Mouse (Mus musculus) forebrain, embryonic 12.5 days (tissue): ENCODE measurements at regions not wholly inside any gene's neighbourhood (a gene's known extent, or its start where the extent isn't known, plus 50 kb on each side); places are given as distances from the start of the nearest gene placed in this dataset.
A peak's percentile ranks its signal among the peaks of the same experiment; 100 is the strongest.

Source experiments
- ATAC-seq: fragments of 200-750 bp; cut with Nextera tagmentation; 2 replicates; pipeline ENCODE4 v1.8.0; 2017; ENCODE audit warnings: moderate TSS enrichment; ENCODE audit not compliant: low FRiP score
- H3K27ac ChIP-seq: fragments of 300-500 bp; sonication (generic); 2 replicates; pipeline ENCODE4 v1.5.1; 2016; ENCODE audit warnings: mild to moderate bottlenecking
- H3K27me3 ChIP-seq: fragments of 300-500 bp; sonication (generic); 2 replicates; pipeline ENCODE4 v1.6.1; 2016; ENCODE audit warnings: mild to moderate bottlenecking
- H3K36me3 ChIP-seq: fragments of 300-500 bp; sonication (generic); replicated peaks from 2 replicates; pipeline ENCODE4 v1.6.1; 2016; ENCODE audit warnings: mild to moderate bottlenecking
- H3K4me1 ChIP-seq: fragments of 300-500 bp; sonication (generic); 2 replicates; pipeline ENCODE4 v1.6.1; 2016
- H3K4me2 ChIP-seq: fragments of 300-500 bp; sonication (generic); 2 replicates; pipeline ENCODE4 v1.6.1; 2016; ENCODE audit warnings: mild to moderate bottlenecking, moderate library complexity
- H3K4me3 ChIP-seq: fragments of 300-500 bp; sonication (generic); replicated peaks from 2 replicates; pipeline ENCODE4 v1.5.1; 2016; ENCODE audit warnings: mild to moderate bottlenecking
- H3K9ac ChIP-seq: fragments of 300-500 bp; sonication (generic); 2 replicates; pipeline ENCODE4 v1.6.1; 2016; ENCODE audit warnings: mild to moderate bottlenecking
- H3K9me3 ChIP-seq: fragments of 300-500 bp; sonication (generic); 2 replicates; pipeline ENCODE4 v1.6.1; 2016
- WGBS: fragments of 180-500 bp; shearing (Covaris S2); methylation state at CpG from one replicate; pipeline ENCODE4 v1.1.7; 2016; 5-methylcytosine and 5-hydroxymethylcytosine counted together

- ATAC-seq, result no peak
- 80% methylated on average over 1 of the region's 1 CpGs for WGBS
- H3K36me3 ChIP-seq, result no peaks in the 10 kb centered on the region
Measured at GRCm38 (mm10) chr1:128914811-128915210, 322.7 kb upstream of the Cxcr4 start.

DNA sequence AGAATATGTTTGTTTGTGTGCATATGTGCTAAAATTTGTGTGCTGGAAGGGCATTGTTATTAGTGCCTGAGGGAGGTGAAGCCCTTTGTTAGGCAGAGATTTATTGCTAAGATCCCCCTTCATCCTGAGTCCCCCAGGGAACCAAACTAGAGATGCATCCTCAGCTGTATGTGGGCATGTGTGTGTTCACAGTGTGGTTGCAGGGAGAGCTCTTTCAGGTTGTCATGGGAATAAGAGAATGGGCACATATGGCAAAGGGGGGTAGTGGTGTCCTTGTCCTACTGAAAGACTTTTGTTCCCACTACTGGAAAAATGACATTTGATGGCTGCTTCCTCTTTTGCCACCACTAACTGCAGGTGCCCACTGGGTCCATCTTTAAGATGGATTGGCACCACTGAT lies 320.4 kb upstream of the Cxcr4 start:
- Histone ChIP-seq H3K36me3 (no peaks in the 10 kb centered on the region), H3K9me3 (no peaks in the 10 kb centered on the region), H3K9ac (no peak overlapping the region), H3K4me2 (no peak overlapping the region), H3K4me1 (no peaks in the 10 kb centered on the region), H3K27ac (no peak overlapping the region), H3K27me3 (no peaks in the 10 kb centered on the region), H3K4me3 (no peak overlapping the region)
- ATAC-seq, result no peak

More at GRCm38 (mm10) chr1:128914811-128915210, 322.7 kb upstream of the Cxcr4 start:
- H3K27ac ChIP-seq, result no peak overlapping the region
- no peaks in the 10 kb centered on the region for H3K27me3 ChIP-seq
- H3K4me3 ChIP-seq, result no peak overlapping the region
- no peak overlapping the region for H3K9ac ChIP-seq
- no peaks in the 10 kb centered on the region for H3K4me1 ChIP-seq
- no peak overlapping the region for H3K4me2 ChIP-seq
- no peaks in the 10 kb centered on the region for H3K9me3 ChIP-seq

GRCm38 (mm10) chr1:128907566-128907965 lies 315.5 kb upstream of the Cxcr4 start:
- no peak for ATAC-seq
- H3K4me2 ChIP-seq, result no peak overlapping the region
- H3K9ac ChIP-seq, result no peak overlapping the region
- no peaks in the 10 kb centered on the region for H3K36me3 ChIP-seq
- H3K4me1 ChIP-seq, result no peaks in the 10 kb centered on the region
- no peaks in the 10 kb centered on the region for H3K9me3 ChIP-seq
- H3K27ac ChIP-seq, result no peak overlapping the region
- 81% methylated on average over 2 of the region's 2 CpGs for whole genome bisulfite sequencing
- H3K4me3 ChIP-seq, result no peak overlapping the region
- no peaks in the 10 kb centered on the region for H3K27me3 ChIP-seq

- Histone ChIP-seq H3K4me2 (no peak overlapping the region), H3K9ac (no peak overlapping the region), H3K9me3 (no peaks in the 10 kb centered on the region), H3K4me3 (no peak overlapping the region), H3K36me3 (no peaks in the 10 kb centered on the region), H3K27me3 (no peaks in the 10 kb centered on the region), H3K27ac (no peak overlapping the region), H3K4me1 (no peaks in the 10 kb centered on the region)
- 53% methylated on average over 8 of the region's 8 CpGs for WGBS
- no peak for ATAC-seq
Measured at GRCm38 (mm10) chr1:128898025-128898424, 305.9 kb upstream of the Cxcr4 start.

- H3K9ac ChIP-seq, result no peak overlapping the region
- no peaks in the 10 kb centered on the region for H3K9me3 ChIP-seq
Measured at GRCm38 (mm10) chr1:128894546-128894945, 302.5 kb upstream of the Cxcr4 start.

GRCm38 (mm10) chr1:128878291-128878690 lies 286.2 kb upstream of the Cxcr4 start:
- no peak for ATAC-seq

More at GRCm38 (mm10) chr1:128894546-128894945, 302.5 kb upstream of the Cxcr4 start:
- Histone ChIP-seq H3K27ac (no peak overlapping the region), H3K36me3 (no peaks in the 10 kb centered on the region), H3K4me1 (no peaks in the 10 kb centered on the region), H3K4me2 (no peak overlapping the region), H3K4me3 (no peak overlapping the region), H3K27me3 (no peaks in the 10 kb centered on the region)
- WGBS, result 93% methylated on average over 5 of the region's 5 CpGs
- ATAC-seq, result no peak

DNA sequence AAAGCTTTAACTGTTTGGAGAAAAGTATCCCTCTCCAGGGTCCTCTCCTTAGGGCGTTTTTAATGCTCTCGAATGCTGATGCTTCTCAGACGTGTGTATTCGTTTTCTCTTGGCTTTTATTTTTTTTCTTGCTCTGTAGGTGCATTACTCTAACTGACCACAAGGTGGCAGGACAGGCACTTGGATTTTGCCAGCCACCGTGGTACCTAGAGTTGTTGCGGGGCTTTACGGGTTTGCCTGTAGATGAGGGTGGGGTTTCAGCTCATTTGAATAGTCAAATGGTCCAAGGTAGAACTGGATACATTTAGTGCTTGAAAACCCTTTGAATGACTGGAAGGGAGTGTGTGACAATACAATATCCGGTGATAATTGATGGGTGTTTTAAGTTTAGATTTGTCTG lies 283.2 kb upstream of the Cxcr4 start:
- Histone ChIP-seq H3K27ac (no peak overlapping the region), H3K9me3 (no peaks in the 10 kb centered on the region), H3K4me2 (no peak overlapping the region), H3K27me3 (no peaks in the 10 kb centered on the region), H3K36me3 (no peaks in the 10 kb centered on the region), H3K4me3 (no peak overlapping the region), H3K4me1 (no peaks in the 10 kb centered on the region), H3K9ac (no peak overlapping the region)
- WGBS, result 8% methylated on average over 8 of the region's 8 CpGs
- peak; percentile 74 for ATAC-seq

More at GRCm38 (mm10) chr1:128878291-128878690, 286.2 kb upstream of the Cxcr4 start:
- no peaks in the 10 kb centered on the region for H3K9me3 ChIP-seq
- H3K4me3 ChIP-seq, result no peak overlapping the region
- no peaks in the 10 kb centered on the region for H3K4me1 ChIP-seq
- H3K27ac ChIP-seq, result no peak overlapping the region
- H3K36me3 ChIP-seq, result no peaks in the 10 kb centered on the region
- H3K9ac ChIP-seq, result no peak overlapping the region
- H3K4me2 ChIP-seq, result no peak overlapping the region
- no peaks in the 10 kb centered on the region for H3K27me3 ChIP-seq

DNA sequence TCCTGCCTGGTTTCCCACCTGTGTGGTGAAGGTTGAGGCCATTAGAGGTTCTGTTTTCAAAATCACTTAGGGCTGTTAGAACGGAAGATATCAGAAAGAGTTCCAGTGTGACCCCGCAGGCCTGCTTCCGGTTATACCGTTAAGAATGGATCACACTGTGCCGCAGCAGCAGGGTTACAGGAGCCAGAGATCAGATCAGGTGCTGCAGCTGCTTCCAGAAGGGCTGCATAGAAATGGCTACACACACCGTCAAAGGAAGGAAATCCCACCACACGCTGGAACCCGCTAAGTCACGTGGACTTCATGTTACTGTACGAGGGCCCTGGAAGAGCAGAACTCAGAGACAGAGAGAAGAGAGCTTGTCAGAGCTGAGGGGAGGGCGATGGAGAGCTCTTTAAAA lies 282.1 kb upstream of the Cxcr4 start:
- H3K9ac ChIP-seq, result no peak overlapping the region
- WGBS, result 88% methylated on average over 11 of the region's 11 CpGs
- no peaks in the 10 kb centered on the region for H3K27me3 ChIP-seq
- no peak overlapping the region for H3K4me2 ChIP-seq
- H3K4me1 ChIP-seq, result no peaks in the 10 kb centered on the region
- no peak overlapping the region for H3K27ac ChIP-seq
- H3K36me3 ChIP-seq, result no peaks in the 10 kb centered on the region
- no peak overlapping the region for H3K4me3 ChIP-seq
- no peaks in the 10 kb centered on the region for H3K9me3 ChIP-seq
- no peak for ATAC-seq

DNA sequence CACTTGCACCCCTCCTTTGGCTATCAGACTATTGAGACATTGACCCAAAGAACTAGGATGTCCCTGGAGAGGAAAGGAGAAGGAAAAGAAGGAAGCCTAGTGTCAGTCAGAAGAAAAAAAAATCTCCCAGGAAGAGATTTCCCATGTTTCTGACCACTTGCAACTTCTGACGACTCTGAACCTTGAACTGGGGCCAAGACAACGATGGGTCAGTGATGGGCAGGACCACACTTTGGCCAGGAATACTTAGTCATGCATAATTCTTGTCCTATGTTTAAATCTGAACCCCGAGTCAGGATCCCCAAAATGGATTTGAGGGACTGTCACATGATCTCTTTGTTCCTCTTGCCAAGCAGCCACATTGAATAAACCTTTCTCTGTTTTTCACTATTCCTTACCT lies 276.7 kb upstream of the Cxcr4 start:
- Histone ChIP-seq H3K4me3 (no peak overlapping the region), H3K4me2 (no peak overlapping the region), H3K9me3 (no peaks in the 10 kb centered on the region), H3K27ac (no peak overlapping the region), H3K27me3 (no peaks in the 10 kb centered on the region), H3K4me1 (no peaks in the 10 kb centered on the region), H3K9ac (no peak overlapping the region), H3K36me3 (no peaks in the 10 kb centered on the region)
- no peak for ATAC-seq
- WGBS, result 82% methylated on average over 3 of the region's 3 CpGs

DNA sequence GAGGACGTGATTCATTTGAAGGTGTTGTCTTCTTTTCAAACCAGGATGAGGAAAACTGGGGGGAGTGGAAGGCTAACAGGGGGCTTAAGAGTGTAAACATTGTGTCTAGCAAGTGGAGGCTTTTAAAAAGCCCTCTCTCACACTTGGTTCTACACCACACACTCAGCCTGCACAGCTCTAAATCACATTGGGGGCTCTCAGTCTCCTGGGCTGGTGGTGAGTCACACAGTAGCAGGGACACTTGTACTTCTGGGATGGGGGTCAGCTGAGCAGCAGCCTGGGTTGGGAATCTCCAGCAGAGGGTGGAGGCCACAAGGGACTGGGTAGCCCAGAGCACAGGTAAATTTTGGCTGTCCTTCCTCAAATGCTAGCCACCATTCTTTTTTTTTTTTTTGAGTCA lies 268.4 kb upstream of the Cxcr4 start:
- Histone ChIP-seq H3K27ac (peak overlapping the region; percentile 16; the same call in 1 of the 2 replicates), H3K9ac (no peak overlapping the region), H3K4me1 (peaks cover 17% of the 10 kb centered on the region), H3K36me3 (no peaks in the 10 kb centered on the region), H3K4me3 (no peak overlapping the region), H3K9me3 (no peaks in the 10 kb centered on the region), H3K27me3 (no peaks in the 10 kb centered on the region), H3K4me2 (peak overlapping the region; percentile 35)
- ATAC-seq, result peak; percentile 39; the same call in 1 of the 2 replicates
- 0% methylated on average over 1 of the region's 1 CpGs for WGBS

DNA sequence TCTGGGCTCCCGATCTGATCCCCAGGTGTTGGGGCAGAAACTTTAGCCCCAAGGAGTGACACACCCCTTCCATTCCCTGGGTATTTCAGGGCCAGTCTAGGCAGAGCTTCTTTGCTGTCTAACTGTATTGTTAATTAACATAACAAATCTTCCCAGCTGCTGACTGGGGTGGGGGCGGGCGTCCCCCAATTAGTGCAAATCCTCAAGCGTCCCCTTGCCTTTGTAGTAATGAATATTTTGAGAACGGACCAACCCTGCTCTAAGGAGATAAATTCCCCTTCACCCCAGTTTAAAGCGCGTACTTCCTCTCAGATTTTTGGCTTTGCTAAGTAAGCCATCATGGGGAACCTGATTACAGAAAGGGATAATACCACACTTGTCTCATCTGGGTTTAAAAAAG lies 268.0 kb upstream of the Cxcr4 start:
- H3K27ac ChIP-seq, result peak overlapping the region; percentile 47
- ATAC-seq, result peak; percentile 67
- H3K9ac ChIP-seq, result no peak overlapping the region

DNA sequence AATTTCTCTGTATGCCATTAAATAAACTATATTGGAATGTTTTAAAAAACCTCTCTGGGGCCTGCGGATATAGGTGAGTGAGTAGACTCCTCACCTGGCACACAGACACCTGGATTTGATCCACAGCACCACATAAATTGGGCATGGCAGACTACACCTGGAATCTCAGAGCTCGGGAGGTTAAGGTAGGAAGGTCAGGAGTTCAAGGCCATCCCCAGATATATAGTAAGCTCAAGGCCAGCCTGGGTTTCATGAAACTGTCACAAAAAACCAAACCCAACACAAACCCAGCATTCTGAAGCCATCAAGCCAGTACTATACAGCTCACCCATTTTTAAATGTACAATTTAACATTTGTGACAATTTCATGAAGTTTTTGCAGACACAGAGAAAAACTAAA lies 266.6 kb upstream of the Cxcr4 start:
- no peaks in the 10 kb centered on the region for H3K36me3 ChIP-seq
- H3K4me2 ChIP-seq, result no peak overlapping the region
- H3K4me1 ChIP-seq, result peaks cover 17% of the 10 kb centered on the region
- no peak overlapping the region for H3K9ac ChIP-seq
- ATAC-seq, result no peak
- no peaks in the 10 kb centered on the region for H3K9me3 ChIP-seq
- H3K27me3 ChIP-seq, result no peaks in the 10 kb centered on the region
- H3K4me3 ChIP-seq, result no peak overlapping the region
- 93% methylated on average over 2 of the region's 2 CpGs for WGBS
- no peak overlapping the region for H3K27ac ChIP-seq

More for the DNA sequence above, 268.0 kb upstream of the Cxcr4 start:
- Histone ChIP-seq H3K4me2 (peak overlapping the region; percentile 35), H3K36me3 (no peaks in the 10 kb centered on the region), H3K9me3 (no peaks in the 10 kb centered on the region), H3K27me3 (no peaks in the 10 kb centered on the region), H3K4me3 (no peak overlapping the region), H3K4me1 (peaks cover 17% of the 10 kb centered on the region)
- 5% methylated on average over 7 of the region's 7 CpGs for WGBS

- Histone ChIP-seq H3K9ac (no peak overlapping the region), H3K4me2 (no peak overlapping the region), H3K27me3 (no peaks in the 10 kb centered on the region), H3K4me3 (no peak overlapping the region), H3K36me3 (no peaks in the 10 kb centered on the region), H3K4me1 (peaks cover 17% of the 10 kb centered on the region), H3K9me3 (no peaks in the 10 kb centered on the region), H3K27ac (no peak overlapping the region)
- ATAC-seq, result no peak
- 63% methylated on average over 2 of the region's 2 CpGs for WGBS
Measured at GRCm38 (mm10) chr1:128856933-128857332, 264.8 kb upstream of the Cxcr4 start.

DNA sequence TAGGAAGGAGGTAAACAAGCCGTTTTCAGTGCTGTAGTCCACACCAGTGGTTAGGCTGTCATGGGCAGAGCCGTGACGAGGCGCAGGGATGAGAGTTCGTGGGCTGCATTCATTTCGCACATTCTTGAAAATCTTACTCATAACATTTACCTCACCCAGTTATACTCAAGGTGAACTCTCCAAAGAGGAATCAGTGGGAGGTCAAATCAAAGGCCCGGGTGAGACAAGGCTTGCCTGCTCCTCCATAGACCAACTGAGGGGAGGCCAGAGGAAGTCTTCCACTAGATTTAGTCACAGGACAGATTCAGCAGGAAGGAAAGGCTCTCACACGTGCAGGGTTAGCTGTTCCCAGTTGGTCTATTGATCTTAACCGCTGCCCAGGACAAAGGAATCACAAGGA lies 262.6 kb upstream of the Cxcr4 start:
- H3K27me3 ChIP-seq, result no peaks in the 10 kb centered on the region
- no peak overlapping the region for H3K4me2 ChIP-seq
- WGBS, result 52% methylated on average over 9 of the region's 9 CpGs
- peaks cover 6% of the 10 kb centered on the region for H3K4me1 ChIP-seq
- no peaks in the 10 kb centered on the region for H3K36me3 ChIP-seq
- H3K9me3 ChIP-seq, result no peaks in the 10 kb centered on the region
- no peak overlapping the region for H3K9ac ChIP-seq
- H3K27ac ChIP-seq, result no peak overlapping the region
- ATAC-seq, result no peak
- H3K4me3 ChIP-seq, result no peak overlapping the region
